Mouse (Mus musculus) liver, adult 2 months (tissue): ENCODE measurements at regions not wholly inside any gene's neighbourhood (a gene's known extent, or its start where the extent isn't known, plus 50 kb on each side); places are given as distances from the start of the nearest gene placed in this dataset.

Source experiments
- DNase-seq: peaks from one replicate; pipeline ENCODE4 v3.0.0-alpha.2; 2011; ENCODE audit warnings: low read depth, low spot score; ENCODE audit errors: extremely low read depth
- H3K27ac ChIP-seq: fragments of 200-500 bp; replicated peaks from 2 replicates; pipeline ENCODE4 v1.5.1; 2012; ENCODE audit warnings: low read depth, mild to moderate bottlenecking, control low read depth, inconsistent platforms, low read length; ENCODE audit not compliant: insufficient read depth
- H3K27me3 ChIP-seq: fragments of 200-500 bp; 2 replicates; pipeline ENCODE4 v1.6.1; 2012; ENCODE audit warnings: mild to moderate bottlenecking, moderate library complexity, low read length, inconsistent platforms; ENCODE audit not compliant: control insufficient read depth, insufficient read depth
- H3K36me3 ChIP-seq: fragments of 200-500 bp; 2 replicates; pipeline ENCODE4 v1.6.1; 2012; ENCODE audit warnings: low read length, inconsistent platforms; ENCODE audit not compliant: control insufficient read depth, insufficient read depth
- H3K4me1 ChIP-seq: fragments of 200-500 bp; 2 replicates; pipeline ENCODE4 v1.6.1; 2011; ENCODE audit warnings: low read length; ENCODE audit not compliant: control insufficient read depth, insufficient read depth
- H3K4me3 ChIP-seq: fragments of 200-500 bp; 2 replicates; pipeline ENCODE4 v1.5.1; 2011; ENCODE audit warnings: low read depth, mild to moderate bottlenecking, control low read depth, low read length, moderate library complexity; ENCODE audit not compliant: insufficient read depth
- H3K79me2 ChIP-seq: fragments of 200-500 bp; 2 replicates; pipeline ENCODE4 v1.6.1; 2012; ENCODE audit warnings: inconsistent platforms, mild to moderate bottlenecking, low read length, moderate library complexity; ENCODE audit not compliant: control insufficient read depth, insufficient read depth
- H3K9ac ChIP-seq: fragments of 200-500 bp; 2 replicates; pipeline ENCODE4 v1.6.1; 2012; ENCODE audit warnings: low read depth, mild to moderate bottlenecking, control low read depth, inconsistent platforms, low read length
- CTCF ChIP-seq: fragments of 200-500 bp; IDR thresholded peaks from 2 replicates; pipeline ENCODE4 v1.5.1; 2011; ENCODE audit warnings: low read depth, low read length, control low read depth
- POLR2A ChIP-seq: fragments of 200-500 bp; IDR thresholded peaks from 2 replicates; pipeline ENCODE4 v1.6.1; 2011; ENCODE audit warnings: low read length, control low read depth; ENCODE audit not compliant: insufficient read depth; ENCODE audit errors: extremely low read depth
- WGBS: fragments of 180-500 bp; shearing (Covaris S2); methylation state at CpG from one replicate; pipeline ENCODE4 v1.1.7; 2018; 5-methylcytosine and 5-hydroxymethylcytosine counted together

- H3K27ac ChIP-seq = no peak overlapping the region
- H3K4me1 ChIP-seq = no peaks in the 10 kb centered on the region
- no peak overlapping the region for H3K9ac ChIP-seq
- H3K27me3 ChIP-seq = no peaks in the 10 kb centered on the region; the same call in 1 of the 2 replicates
- DNase-seq = no peak
- H3K36me3 ChIP-seq = no peaks in the 10 kb centered on the region
- 81% methylated on average over 2 of the region's 2 CpGs for WGBS
- no peaks in the 10 kb centered on the region for H3K79me2 ChIP-seq
- H3K4me3 ChIP-seq = no peak overlapping the region
- no peak for TF ChIP-seq CTCF
- TF ChIP-seq POLR2A = no peak
Observed at GRCm38 (mm10) chr3:41949404-41949803, 207.0 kb downstream of the D3Ertd751e start.

GRCm38 (mm10) chr3:41957385-41957784 is 215.0 kb downstream of the D3Ertd751e start:
- 59% methylated on average over 3 of the region's 3 CpGs for WGBS

GRCm38 (mm10) chr3:41960209-41960608 is 217.8 kb downstream of the D3Ertd751e start:
- no peaks in the 10 kb centered on the region for H3K36me3 ChIP-seq
- TF ChIP-seq POLR2A (no peak), CTCF (no peak)
- no peaks in the 10 kb centered on the region for H3K27me3 ChIP-seq
- no peaks in the 10 kb centered on the region for H3K79me2 ChIP-seq
- no peak overlapping the region for H3K4me3 ChIP-seq
- H3K27ac ChIP-seq = no peak overlapping the region
- DNase-seq = no peak
- no peaks in the 10 kb centered on the region for H3K4me1 ChIP-seq
- H3K9ac ChIP-seq = no peak overlapping the region
- 70% methylated on average over 2 of the region's 2 CpGs for WGBS

More at GRCm38 (mm10) chr3:41957385-41957784, 215.0 kb downstream of the D3Ertd751e start:
- no peak overlapping the region for H3K9ac ChIP-seq
- H3K27ac ChIP-seq = no peak overlapping the region
- H3K4me3 ChIP-seq = no peak overlapping the region
- no peak for DNase-seq
- H3K4me1 ChIP-seq = no peaks in the 10 kb centered on the region
- no peaks in the 10 kb centered on the region for H3K36me3 ChIP-seq
- no peaks in the 10 kb centered on the region for H3K27me3 ChIP-seq
- H3K79me2 ChIP-seq = no peaks in the 10 kb centered on the region
- TF ChIP-seq POLR2A = no peak
- TF ChIP-seq CTCF = no peak

GRCm38 (mm10) chr3:41962923-41963322 is 220.5 kb downstream of the D3Ertd751e start:
- Histone ChIP-seq H3K36me3 (no peaks in the 10 kb centered on the region), H3K79me2 (no peaks in the 10 kb centered on the region), H3K27me3 (no peaks in the 10 kb centered on the region), H3K4me1 (no peaks in the 10 kb centered on the region), H3K27ac (no peak overlapping the region), H3K9ac (no peak overlapping the region), H3K4me3 (no peak overlapping the region)
- DNase-seq = no peak
- WGBS = 84% methylated on average over 7 of the region's 7 CpGs
- no peak for TF ChIP-seq CTCF
- TF ChIP-seq POLR2A = no peak

GRCm38 (mm10) chr3:42006672-42007265 is 264.4 kb downstream of the D3Ertd751e start:
- Histone ChIP-seq H3K36me3 (no peaks in the 10 kb centered on the region), H3K27ac (no peak overlapping the region), H3K27me3 (no peaks in the 10 kb centered on the region), H3K9ac (no peak overlapping the region), H3K4me1 (no peaks in the 10 kb centered on the region), H3K4me3 (no peak overlapping the region), H3K79me2 (no peaks in the 10 kb centered on the region)
- TF ChIP-seq POLR2A (no peak), CTCF (no peak)
- no peak for DNase-seq
- 69% methylated on average over 5 of the region's 5 CpGs for WGBS

GRCm38 (mm10) chr3:42023187-42023586 is 280.8 kb downstream of the D3Ertd751e start:
- no peak overlapping the region for H3K27ac ChIP-seq
- no peaks in the 10 kb centered on the region for H3K27me3 ChIP-seq
- no peak for DNase-seq
- no peaks in the 10 kb centered on the region for H3K79me2 ChIP-seq
- H3K9ac ChIP-seq = no peak overlapping the region
- H3K4me1 ChIP-seq = no peaks in the 10 kb centered on the region
- H3K4me3 ChIP-seq = no peak overlapping the region
- TF ChIP-seq CTCF = no peak
- TF ChIP-seq POLR2A = no peak
- WGBS = 78% methylated on average over 5 of the region's 5 CpGs
- no peaks in the 10 kb centered on the region for H3K36me3 ChIP-seq
